Mouse (Mus musculus) kidney, adult 2 months (tissue): ENCODE data around the gene Lmf1.

ENCODE experiments used
- CTCF ChIP-seq: fragments of 200-500 bp; conservative IDR thresholded peaks from 2 replicates; pipeline ENCODE4 v1.5.1; 2011; ENCODE audit warnings: low read depth, mild to moderate bottlenecking, control low read depth, low read length, moderate library complexity, mixed read lengths; ENCODE audit not compliant: insufficient read depth, insufficient read length
- POLR2A ChIP-seq: fragments of 200-500 bp; IDR thresholded peaks from one replicate; pipeline ENCODE4 v1.6.1; 2011; ENCODE audit warnings: low read depth, low read length, control low read depth

DNA sequence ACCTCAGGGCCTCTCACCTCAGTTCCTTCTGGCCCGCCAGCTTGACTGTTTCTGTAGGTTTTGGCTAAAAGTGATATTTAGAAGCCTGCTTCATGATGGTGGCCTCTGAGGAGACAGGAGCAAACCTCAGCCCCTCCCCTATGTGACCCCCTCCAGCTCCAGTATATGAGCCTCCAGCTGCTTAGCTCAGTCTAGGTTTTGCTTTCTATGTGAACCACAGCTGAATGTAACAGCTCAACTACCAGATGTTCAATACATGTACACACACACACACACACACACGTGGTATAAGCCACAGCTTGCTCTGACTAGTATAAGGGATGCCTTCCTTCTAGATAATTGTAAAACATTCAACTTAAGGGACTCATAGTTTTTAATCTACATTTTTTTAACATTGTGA lies 2.9 kb upstream of the Lmf1 start:
- TF ChIP-seq CTCF, result no peak
- TF ChIP-seq POLR2A, result no peak
